Mouse (Mus musculus): Measurements from ENCODE around the gene Rhox12. TPM values are rescaled to one million over a fixed set of nuclear protein-coding genes. Genes with fewer than 3 reads are reported as not detected.
A peak's percentile ranks its signal among the peaks of the same experiment; 100 is the strongest.

Gene Rhox12
- not detected in 2 replicates for polyA plus RNA-seq (2014; fragmentation: Nextera tagmentation; extraction: Ambion mirVana)

DNA sequence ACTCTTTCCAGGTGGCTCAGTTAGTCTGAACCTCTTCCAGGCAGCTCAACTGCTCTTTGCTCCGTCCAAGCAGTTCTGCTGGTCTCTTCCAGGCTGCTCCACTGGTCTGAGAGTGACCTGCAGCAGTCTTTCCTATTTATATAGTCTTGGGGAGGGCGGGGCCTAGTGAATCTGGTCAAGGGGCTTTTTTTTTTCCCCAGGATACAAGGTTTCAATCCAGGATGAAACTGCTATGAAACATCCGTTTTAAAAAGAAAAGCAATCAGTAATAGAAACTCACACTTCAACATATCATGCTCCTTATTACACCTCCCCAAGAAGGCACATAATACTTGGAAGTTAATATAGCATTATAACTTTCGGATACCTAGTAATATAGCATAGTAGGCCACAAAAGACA, at the start of gene Rhox12:
Gene Rhox12 (minus strand): TSS at position 101 of the 400 bp plus-strand sequence.
- H3K9me3 ChIP-seq (ENCODE audit: control insufficient read depth, low read length), result no peaks in the 10 kb centered on the region
- no peak within 1 kb of the TSS for H3K27ac ChIP-seq (ENCODE audit: low read depth, low read length)
- no peak within 1 kb of the TSS for H3K9ac ChIP-seq (ENCODE audit: low read length)
- 85% methylated on average over 4 of the region's 4 CpGs for WGBS
- ATAC-seq (ENCODE audit: low FRiP score), result no peak
- no peaks in the 10 kb centered on the region for H3K4me1 ChIP-seq (ENCODE audit: control insufficient read depth, insufficient read depth, low read length)
- H3K4me3 ChIP-seq (ENCODE audit: low read depth, low read length), result no peak within 1 kb of the TSS
- DNase-seq (ENCODE audit: low spot score, missing footprints), result no peak
- H3K36me3 ChIP-seq (ENCODE audit: control insufficient read depth, insufficient read depth, low read length), result no peaks in the 10 kb centered on the region
- H3K27me3 ChIP-seq (ENCODE audit: control insufficient read depth, insufficient read depth, low read length), result no peaks in the 10 kb centered on the region
- H3K4me2 ChIP-seq, result no peak within 1 kb of the TSS

DNA sequence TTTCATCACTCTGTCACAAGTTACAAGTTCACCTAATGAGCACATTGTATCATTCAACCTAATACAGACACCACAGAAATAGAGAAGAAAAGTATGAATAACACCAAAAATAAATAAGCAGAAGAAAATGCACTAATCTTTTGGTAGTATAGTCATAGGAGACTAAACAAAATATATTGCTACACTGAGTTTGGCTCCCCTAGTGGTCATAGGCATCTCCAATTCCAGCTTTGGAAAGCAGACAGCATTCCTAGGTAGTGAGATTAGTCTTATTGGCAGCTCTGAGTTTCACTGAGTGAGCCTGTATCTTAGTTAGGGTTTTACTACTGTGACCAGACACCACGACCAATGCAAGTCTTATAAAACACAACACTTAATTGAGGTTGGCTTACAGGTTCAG, 48.4 kb upstream of the Rhox12 start:
- no peak overlapping the region for H3K9ac ChIP-seq (ENCODE audit: low read length)
- no peak overlapping the region for H3K4me3 ChIP-seq (ENCODE audit: low read depth, low read length)
- H3K9me3 ChIP-seq (ENCODE audit: control insufficient read depth, low read length), result no peaks in the 10 kb centered on the region
- H3K27ac ChIP-seq (ENCODE audit: low read depth, low read length), result no peak overlapping the region
- no peak overlapping the region for H3K4me2 ChIP-seq
- no peaks in the 10 kb centered on the region for H3K27me3 ChIP-seq (ENCODE audit: control insufficient read depth, insufficient read depth, low read length)
- no peaks in the 10 kb centered on the region for H3K36me3 ChIP-seq (ENCODE audit: control insufficient read depth, insufficient read depth, low read length)
- no peak for ATAC-seq (ENCODE audit: low FRiP score)
- DNase-seq (ENCODE audit: low spot score, missing footprints), result no peak
- no peaks in the 10 kb centered on the region for H3K4me1 ChIP-seq (ENCODE audit: control insufficient read depth, insufficient read depth, low read length)
- WGBS, result 62% methylated on average over 1 of the region's 1 CpGs

DNA sequence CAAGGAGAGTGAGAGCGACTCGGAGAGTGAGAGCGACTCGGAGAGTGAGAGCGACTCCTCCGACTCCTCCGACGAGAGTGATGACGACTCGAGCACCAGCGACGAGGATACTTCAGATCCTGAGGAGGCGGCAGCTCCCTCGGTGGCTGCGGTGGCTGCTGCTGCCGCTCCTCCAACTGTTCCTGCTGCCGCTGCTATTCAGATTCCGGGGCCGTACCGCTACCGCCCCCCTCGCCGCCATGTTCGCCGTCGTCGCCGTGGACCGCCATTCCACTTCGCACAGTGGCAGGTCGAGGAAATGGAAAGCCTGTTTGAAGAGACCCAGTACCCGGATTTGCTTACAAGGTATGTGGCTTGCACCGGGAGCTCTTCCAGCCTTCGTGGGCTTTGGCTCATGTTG, 10.8 kb upstream of the Rhox12 start:
- no peaks in the 10 kb centered on the region for H3K4me1 ChIP-seq (ENCODE audit: control insufficient read depth, insufficient read depth, low read length)
- WGBS, result 86% methylated on average over 30 of the region's 34 CpGs

DNA sequence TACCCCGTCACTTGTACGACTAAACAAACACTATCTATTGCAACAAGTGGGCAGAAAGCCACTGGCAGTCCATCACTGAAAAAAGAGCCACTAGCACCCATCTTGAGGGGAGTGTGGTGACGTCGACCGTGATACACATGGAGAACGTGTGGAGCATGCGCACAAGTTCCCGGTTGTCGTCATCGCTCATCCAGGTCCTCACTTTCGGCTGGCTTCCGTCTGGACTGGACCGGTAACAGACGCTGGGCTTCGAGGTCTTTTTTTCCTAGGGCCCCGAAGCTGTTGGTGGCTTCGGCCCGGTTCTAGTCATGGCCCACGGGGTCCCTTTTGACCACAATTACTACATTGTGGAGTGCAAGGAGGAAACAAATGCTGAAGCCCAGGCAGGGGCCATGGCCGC, 10.3 kb upstream of the Rhox12 start, which contains the start of gene Rhox13:
Gene Rhox13 (plus strand): TSS at position 238 of the 400 bp plus-strand sequence.
- H3K4me1 ChIP-seq (ENCODE audit: control insufficient read depth, insufficient read depth, low read length), result no peaks in the 10 kb centered on the region
- WGBS, result 93% methylated on average over 20 of the region's 20 CpGs
- no peaks in the 10 kb centered on the region for H3K36me3 ChIP-seq (ENCODE audit: control insufficient read depth, insufficient read depth, low read length)
- H3K27ac ChIP-seq (ENCODE audit: low read depth, low read length), result no peak within 1 kb of the TSS
- no peak for DNase-seq (ENCODE audit: low spot score, missing footprints)
- H3K9ac ChIP-seq (ENCODE audit: low read length), result no peak within 1 kb of the TSS
- no peaks in the 10 kb centered on the region for H3K27me3 ChIP-seq (ENCODE audit: control insufficient read depth, insufficient read depth, low read length)
- H3K9me3 ChIP-seq (ENCODE audit: control insufficient read depth, low read length), result 0 out of 2 replicates have a peak, but pooled peaks cover 3% of the 10 kb centered on the region
- H3K4me3 ChIP-seq (ENCODE audit: low read depth, low read length), result no peak within 1 kb of the TSS
- no peak for ATAC-seq (ENCODE audit: low FRiP score)
- H3K4me2 ChIP-seq, result no peak within 1 kb of the TSS

More for the DNA sequence above, 10.8 kb upstream of the Rhox12 start:
- H3K4me2 ChIP-seq, result no peak overlapping the region
- no peaks in the 10 kb centered on the region for H3K27me3 ChIP-seq (ENCODE audit: control insufficient read depth, insufficient read depth, low read length)
- no peak overlapping the region for H3K9ac ChIP-seq (ENCODE audit: low read length)
- no peak overlapping the region for H3K27ac ChIP-seq (ENCODE audit: low read depth, low read length)
- ATAC-seq (ENCODE audit: low FRiP score), result no peak
- H3K4me3 ChIP-seq (ENCODE audit: low read depth, low read length), result no peak overlapping the region
- H3K9me3 ChIP-seq (ENCODE audit: control insufficient read depth, low read length), result 0 out of 2 replicates have a peak, but pooled peaks cover 3% of the 10 kb centered on the region
- DNase-seq (ENCODE audit: low spot score, missing footprints), result no peak
- no peaks in the 10 kb centered on the region for H3K36me3 ChIP-seq (ENCODE audit: control insufficient read depth, insufficient read depth, low read length)

DNA sequence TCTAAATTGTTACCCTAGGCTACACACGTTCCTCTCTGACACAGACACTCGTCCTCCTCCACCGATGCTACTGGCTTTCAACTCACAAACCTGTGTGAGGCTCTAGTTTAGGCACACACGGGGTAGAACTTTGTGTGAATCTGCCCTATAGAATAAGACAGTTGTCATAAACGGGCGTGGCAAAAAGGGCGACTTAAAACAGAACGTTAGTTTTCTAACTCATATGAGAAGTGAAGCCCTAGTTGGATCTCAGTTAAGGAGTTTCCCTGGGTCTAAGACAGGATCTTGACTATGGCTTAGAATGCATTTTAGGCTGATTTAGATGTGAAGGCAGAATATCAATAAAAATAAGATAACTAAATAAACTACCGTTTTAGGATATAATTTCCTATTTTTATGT, 25.7 kb downstream of the Rhox12 start, which contains the start of gene Rhox11:
Gene Rhox11 (minus strand): TSS at position 101 of the 400 bp plus-strand sequence.
- no peaks in the 10 kb centered on the region for H3K4me1 ChIP-seq (ENCODE audit: control insufficient read depth, insufficient read depth, low read length)
- WGBS, result 84% methylated on average over 9 of the region's 9 CpGs
- H3K4me2 ChIP-seq, result no peak within 1 kb of the TSS
- H3K36me3 ChIP-seq (ENCODE audit: control insufficient read depth, insufficient read depth, low read length), result no peaks in the 10 kb centered on the region
- H3K27ac ChIP-seq (ENCODE audit: low read depth, low read length), result no peak within 1 kb of the TSS
- H3K4me3 ChIP-seq (ENCODE audit: low read depth, low read length), result no peak within 1 kb of the TSS
- H3K9me3 ChIP-seq (ENCODE audit: control insufficient read depth, low read length), result no peaks in the 10 kb centered on the region
- no peaks in the 10 kb centered on the region for H3K27me3 ChIP-seq (ENCODE audit: control insufficient read depth, insufficient read depth, low read length)
- ATAC-seq (ENCODE audit: low FRiP score) (no peak), DNase-seq (ENCODE audit: low spot score, missing footprints) (no peak)
- no peak within 1 kb of the TSS for H3K9ac ChIP-seq (ENCODE audit: low read length)

DNA sequence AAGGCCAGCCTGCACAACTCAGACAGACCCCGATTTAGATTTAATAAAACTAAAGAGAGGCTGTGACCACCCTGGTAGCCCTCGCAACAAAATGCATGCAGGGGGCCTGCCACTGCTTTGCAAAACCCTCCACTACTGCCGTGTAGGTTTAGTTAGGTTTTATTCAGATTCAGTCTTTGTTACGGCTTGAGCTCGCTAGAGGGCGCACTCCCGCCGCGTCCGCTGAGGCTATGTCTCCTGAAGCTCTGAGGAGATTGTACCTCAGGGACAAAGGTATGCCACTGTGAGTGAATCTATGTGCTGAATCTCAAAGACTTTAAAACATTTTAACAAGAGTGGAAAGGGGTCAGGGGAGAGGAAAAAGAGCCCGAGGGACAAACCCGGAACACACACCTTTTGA, 26.5 kb downstream of the Rhox12 start:
- DNase-seq (ENCODE audit: low spot score, missing footprints) (peak; percentile 89), ATAC-seq (ENCODE audit: low FRiP score) (no peak)
- Histone ChIP-seq H3K27me3 (ENCODE audit: control insufficient read depth, insufficient read depth, low read length) (no peaks in the 10 kb centered on the region), H3K4me1 (ENCODE audit: control insufficient read depth, insufficient read depth, low read length) (no peaks in the 10 kb centered on the region), H3K9me3 (ENCODE audit: control insufficient read depth, low read length) (no peaks in the 10 kb centered on the region), H3K4me3 (ENCODE audit: low read depth, low read length) (no peak overlapping the region), H3K27ac (ENCODE audit: low read depth, low read length) (no peak overlapping the region), H3K9ac (ENCODE audit: low read length) (no peak overlapping the region), H3K4me2 (no peak overlapping the region), H3K36me3 (ENCODE audit: control insufficient read depth, insufficient read depth, low read length) (no peaks in the 10 kb centered on the region)
- 17% methylated on average over 12 of the region's 12 CpGs for WGBS

DNA sequence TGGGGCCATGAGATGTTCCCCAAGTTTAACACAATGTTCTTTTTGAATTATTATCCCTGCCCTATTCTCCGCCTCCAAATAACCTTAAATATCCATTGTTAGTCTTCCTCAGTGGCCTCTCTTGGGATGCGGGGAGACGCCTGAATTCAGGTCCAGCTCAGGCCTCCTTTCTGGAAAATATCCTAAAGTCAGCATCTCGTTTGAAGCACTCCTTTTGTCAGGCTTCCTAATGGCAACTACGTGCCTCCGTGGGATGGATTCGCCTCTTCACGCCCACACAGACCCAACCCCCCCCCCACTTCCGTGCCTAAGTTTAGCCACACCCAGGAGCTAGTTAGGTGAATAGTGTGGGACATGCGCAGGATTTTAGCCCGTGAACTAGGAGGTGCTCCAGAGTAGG, 44.5 kb downstream of the Rhox12 start, which contains the start of gene Rhox10:
Gene Rhox10 (plus strand): TSS at position 301 of the 400 bp plus-strand sequence.
- no peaks in the 10 kb centered on the region for H3K4me1 ChIP-seq (ENCODE audit: control insufficient read depth, insufficient read depth, low read length)
- H3K36me3 ChIP-seq (ENCODE audit: control insufficient read depth, insufficient read depth, low read length), result no peaks in the 10 kb centered on the region
- no peak within 1 kb of the TSS for H3K4me3 ChIP-seq (ENCODE audit: low read depth, low read length)
- H3K27me3 ChIP-seq (ENCODE audit: control insufficient read depth, insufficient read depth, low read length), result no peaks in the 10 kb centered on the region
- 90% methylated on average over 11 of the region's 11 CpGs for WGBS
- no peak within 1 kb of the TSS for H3K9ac ChIP-seq (ENCODE audit: low read length)
- no peak within 1 kb of the TSS for H3K4me2 ChIP-seq
- H3K9me3 ChIP-seq (ENCODE audit: control insufficient read depth, low read length), result no peaks in the 10 kb centered on the region
- no peak within 1 kb of the TSS for H3K27ac ChIP-seq (ENCODE audit: low read depth, low read length)
- no peak for ATAC-seq (ENCODE audit: low FRiP score)
- DNase-seq (ENCODE audit: low spot score, missing footprints), result no peak

DNA sequence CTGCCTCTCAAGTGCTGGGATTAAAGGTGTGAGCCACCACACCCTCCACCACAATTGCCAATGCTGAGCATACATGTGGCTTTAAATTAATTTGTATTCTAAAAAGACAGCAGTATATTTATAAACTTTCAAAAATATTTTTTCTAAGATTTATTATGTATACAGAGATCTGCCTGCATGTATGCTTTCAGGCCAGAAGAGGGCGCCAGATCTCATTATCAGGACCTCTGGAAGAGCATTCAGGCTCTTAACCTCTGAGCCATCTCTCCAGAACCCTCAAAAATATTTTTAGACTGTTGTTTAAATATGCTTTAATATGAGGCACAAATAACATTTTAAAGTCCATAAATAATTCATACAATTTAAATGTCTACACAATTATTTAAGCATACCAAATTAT, 49.2 kb downstream of the Rhox12 start:
- Histone ChIP-seq H3K4me1 (ENCODE audit: control insufficient read depth, insufficient read depth, low read length) (no peaks in the 10 kb centered on the region), H3K4me2 (no peak overlapping the region), H3K27ac (ENCODE audit: low read depth, low read length) (no peak overlapping the region), H3K4me3 (ENCODE audit: low read depth, low read length) (no peak overlapping the region), H3K9ac (ENCODE audit: low read length) (no peak overlapping the region), H3K36me3 (ENCODE audit: control insufficient read depth, insufficient read depth, low read length) (no peaks in the 10 kb centered on the region), H3K27me3 (ENCODE audit: control insufficient read depth, insufficient read depth, low read length) (no peaks in the 10 kb centered on the region), H3K9me3 (ENCODE audit: control insufficient read depth, low read length) (no peaks in the 10 kb centered on the region)
- ATAC-seq (ENCODE audit: low FRiP score) (no peak), DNase-seq (ENCODE audit: low spot score, missing footprints) (no peak)
- 3% methylated on average over 1 of the region's 1 CpGs for WGBS

Measured in midbrain, embryonic 11.5 days (tissue).